Mouse (Mus musculus) embryo, embryonic 10.5 days (tissue): ENCODE data around the gene Top1.
A peak's percentile ranks its signal among the peaks of the same experiment; 100 is the strongest.

Source experiments
- DNase-seq: peaks from one replicate; pipeline ENCODE4 v3.0.0-alpha.2; 2015; ENCODE audit warnings: low spot score

The Top1 gene

DNA sequence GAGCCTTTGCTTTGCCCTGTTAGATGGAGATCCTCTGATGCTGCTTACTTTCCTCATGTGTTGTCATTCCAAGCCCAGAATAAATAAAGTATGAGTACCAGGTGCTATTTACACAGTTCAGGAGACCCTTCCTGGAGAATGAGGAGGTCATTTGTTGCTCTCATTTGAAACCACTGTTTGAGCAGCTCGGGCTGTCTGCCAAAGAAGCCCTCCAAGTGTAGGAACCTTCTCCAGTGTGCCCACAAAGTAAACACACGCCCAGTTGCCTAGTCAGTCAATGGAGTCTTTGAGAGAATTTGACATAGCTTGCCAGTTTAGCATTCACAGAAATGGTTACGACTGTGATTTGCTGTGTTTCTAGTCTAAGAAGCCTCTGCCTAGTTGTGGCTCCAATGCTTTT is 73.1 kb downstream of the Top1 start:
- DNase-seq: no peak

DNA sequence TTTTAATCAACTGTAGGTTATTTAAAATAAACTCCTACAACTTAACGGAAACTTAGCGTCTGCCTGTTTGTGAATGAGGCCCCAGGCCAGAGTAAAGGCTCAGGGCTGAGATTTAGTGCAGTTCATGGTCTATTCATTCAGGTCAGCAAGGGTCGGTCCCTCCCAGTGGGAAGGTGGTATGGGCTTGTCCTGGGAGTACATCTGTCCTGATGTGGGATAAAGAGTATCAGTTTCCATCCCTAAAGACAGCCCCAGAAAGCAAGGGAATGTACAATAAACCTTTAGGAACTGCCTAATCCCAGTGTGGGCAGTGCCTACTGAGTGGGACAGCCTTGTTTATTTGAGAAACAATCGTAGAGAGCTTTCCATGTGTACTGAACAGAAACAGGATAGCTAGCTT is 77.0 kb downstream of the Top1 start:
- DNase-seq: no peak

- no peak for DNase-seq
Measured at GRCm38 (mm10) chr2:160723613-160724375, 78.1 kb downstream of the Top1 start.

- DNase-seq: no peak
Measured at GRCm38 (mm10) chr2:160724536-160724935, 78.8 kb downstream of the Top1 start.

GRCm38 (mm10) chr2:160725877-160726864 is 80.5 kb downstream of the Top1 start:
- DNase-seq: no peak

DNA sequence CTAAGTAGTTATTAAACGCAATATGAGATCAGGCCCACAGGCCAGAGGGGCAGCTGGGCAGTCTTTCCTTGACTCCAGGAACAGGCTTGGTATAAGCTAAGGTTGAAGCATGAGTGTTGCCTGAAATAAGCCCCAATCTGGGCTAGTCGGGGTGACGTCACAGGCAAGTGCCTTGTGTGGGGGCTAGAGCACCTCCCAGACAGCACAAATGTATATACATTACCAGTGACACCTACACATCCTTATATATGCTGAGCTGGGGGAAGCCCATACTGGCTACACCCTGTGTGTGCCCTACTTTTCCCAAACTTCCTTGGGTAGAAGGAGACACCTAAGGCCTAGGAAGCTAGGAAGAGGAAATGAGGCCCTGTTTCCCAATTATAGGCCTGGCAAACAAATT is 83.3 kb downstream of the Top1 start:
- DNase-seq: no peak

DNA sequence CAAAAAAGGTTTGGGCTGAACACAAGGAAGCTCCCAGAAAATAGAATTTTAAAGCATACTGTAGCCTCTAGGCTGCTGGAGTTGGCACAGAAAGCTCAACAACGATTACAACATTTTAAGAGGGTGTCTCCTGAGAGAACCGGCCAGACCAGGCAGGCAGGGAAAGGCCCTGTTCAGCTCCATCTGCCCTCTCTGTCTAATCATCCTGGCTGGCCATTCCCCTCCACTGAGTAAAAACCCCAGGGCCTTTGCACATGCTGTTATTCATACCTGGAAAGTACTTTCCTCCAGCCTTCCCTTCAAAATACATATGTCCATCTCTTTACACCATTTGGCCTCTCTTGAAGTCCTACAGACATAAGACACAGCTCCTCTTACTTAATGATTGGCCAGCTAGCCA is 83.7 kb downstream of the Top1 start:
- no peak for DNase-seq

- DNase-seq: peak; percentile 45
Measured at GRCm38 (mm10) chr2:160729851-160730796, 84.4 kb downstream of the Top1 start.

DNA sequence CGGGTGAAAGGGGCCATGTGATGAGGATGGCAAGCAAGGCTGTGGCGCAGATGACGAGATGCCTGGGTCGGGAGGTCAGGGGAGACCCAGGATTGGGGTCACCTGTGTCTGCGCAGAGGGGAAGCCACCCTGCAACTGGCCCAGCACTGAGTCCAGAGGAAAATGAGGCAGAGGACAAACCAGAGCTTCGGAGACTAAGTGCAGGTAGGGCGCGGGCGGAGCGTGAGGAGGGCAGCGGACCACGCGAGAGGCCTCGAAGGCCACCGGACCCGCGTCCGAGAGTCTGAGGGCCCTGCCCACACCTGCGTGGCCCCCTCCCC is 85.1 kb downstream of the Top1 start:
- DNase-seq: no peak

DNA sequence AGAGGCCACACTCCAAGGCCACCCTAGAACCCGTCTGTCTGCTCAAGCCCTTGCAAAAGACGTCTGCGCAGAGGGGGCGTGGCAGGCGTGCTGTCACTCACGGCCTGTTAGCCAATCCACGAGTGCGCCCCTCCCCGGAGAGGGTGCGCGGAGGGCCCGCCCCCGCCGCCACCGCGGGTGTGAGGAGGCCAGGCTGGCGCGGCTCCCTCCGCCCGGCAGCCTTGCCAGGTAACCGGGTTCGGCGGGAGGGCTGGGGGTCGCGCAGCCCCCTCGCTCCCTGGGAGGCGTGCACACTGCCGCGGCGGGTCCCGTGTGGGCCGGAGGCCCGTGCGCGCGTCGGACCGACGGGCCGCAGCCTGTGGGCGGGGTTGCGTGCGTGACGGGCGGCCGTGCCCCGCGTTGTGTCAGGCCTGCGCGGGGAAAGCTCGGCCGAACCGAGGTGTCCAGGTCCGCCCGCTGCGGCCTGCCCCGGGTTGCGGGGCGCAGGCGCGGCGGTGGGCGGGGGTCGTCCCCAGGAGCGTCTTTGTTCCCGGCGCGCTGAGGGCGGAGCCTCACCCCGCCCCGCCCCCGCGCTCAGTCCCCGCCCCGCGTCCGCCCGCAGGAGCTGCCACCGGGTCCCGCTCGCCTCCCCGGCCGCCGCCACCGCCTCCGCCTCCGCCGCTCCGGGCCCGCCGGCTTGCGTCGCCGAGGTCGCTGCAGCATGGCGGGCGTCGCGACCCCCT is 85.6 kb downstream of the Top1 start, which contains the start of gene Plcg1:
Plcg1 (plus strand) TSS at position 184 of the 722 bp plus-strand sequence.
- DNase-seq: peak; percentile 95

- DNase-seq: peak; percentile 73
Measured at GRCm38 (mm10) chr2:160731839-160732261, 86.2 kb downstream of the Top1 start.

DNA sequence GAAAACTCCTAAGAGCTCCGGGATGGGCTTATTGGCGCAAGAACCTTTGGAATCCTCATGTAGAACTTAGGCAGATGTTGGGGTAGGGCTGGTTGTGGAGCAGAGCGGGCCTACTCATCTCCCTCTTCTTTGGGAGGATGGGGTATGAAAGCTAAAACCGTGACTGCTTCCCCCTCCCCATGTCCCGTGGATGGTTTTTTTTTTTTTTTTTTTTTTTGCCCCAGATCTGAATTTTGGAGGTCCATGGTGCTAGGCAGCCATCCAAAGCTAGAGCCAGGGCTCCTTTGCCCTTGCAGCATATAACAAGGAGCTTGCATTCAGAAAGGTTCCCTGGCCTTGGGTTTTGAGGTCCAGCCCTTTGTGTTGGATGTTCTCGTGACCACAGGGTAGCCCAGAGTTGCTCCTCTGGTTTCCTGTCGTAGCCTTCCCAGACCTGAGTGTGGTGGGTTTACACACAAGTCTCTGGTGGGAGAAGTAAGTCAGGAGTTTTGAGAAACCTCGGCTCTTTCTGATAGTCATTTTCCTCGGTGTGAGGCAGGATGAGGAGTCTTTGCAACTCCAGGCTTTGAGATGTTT is 86.8 kb downstream of the Top1 start:
- no peak for DNase-seq

- no peak for DNase-seq
Measured at GRCm38 (mm10) chr2:160733131-160733531, 87.4 kb downstream of the Top1 start.

- no peak for DNase-seq
Measured at GRCm38 (mm10) chr2:160734331-160734730, 88.6 kb downstream of the Top1 start.

GRCm38 (mm10) chr2:160735706-160736310 is 90.1 kb downstream of the Top1 start:
- no peak for DNase-seq

DNA sequence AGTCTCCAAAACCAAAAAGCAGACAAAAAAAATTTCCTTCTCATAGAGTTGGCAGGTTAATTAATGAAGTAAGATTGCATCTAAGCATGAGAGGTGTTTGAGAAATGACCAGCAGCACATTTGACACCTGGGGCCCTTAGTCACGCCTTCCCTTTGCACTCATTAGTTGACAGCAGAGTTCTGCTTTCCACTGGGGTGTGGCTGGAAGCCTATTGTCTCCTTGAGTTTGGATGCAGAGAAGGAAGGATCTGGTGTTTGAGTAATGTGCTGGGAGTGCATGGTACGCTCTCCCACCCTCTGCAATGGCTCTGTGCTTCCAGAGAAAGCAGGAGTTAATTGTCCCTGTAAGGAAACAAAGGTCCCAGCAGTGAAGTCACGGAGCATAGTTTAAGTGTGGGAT is 90.8 kb downstream of the Top1 start:
- DNase-seq: no peak

DNA sequence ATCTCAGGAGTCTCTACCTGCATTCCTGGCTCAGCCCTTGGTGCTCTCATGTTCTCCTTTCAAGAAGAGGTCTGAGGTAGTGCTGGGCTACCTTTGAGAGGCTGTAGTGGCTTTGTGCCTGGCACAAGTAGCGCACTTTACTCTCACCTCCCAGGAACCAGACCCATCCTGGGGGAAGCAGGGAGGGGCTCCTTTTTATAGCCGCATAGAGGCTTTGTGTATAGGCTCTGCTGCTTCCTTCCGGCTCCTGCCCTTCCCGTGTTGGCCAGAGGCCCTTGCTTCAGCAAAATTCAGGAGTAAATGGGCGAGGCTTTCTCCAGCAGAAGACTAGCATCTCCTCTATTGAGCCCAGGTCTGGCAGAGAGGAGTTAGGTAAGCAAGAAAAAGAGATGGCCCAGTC is 92.7 kb downstream of the Top1 start:
- DNase-seq: no peak

GRCm38 (mm10) chr2:160739647-160740356 is 94.1 kb downstream of the Top1 start:
- no peak for DNase-seq

DNA sequence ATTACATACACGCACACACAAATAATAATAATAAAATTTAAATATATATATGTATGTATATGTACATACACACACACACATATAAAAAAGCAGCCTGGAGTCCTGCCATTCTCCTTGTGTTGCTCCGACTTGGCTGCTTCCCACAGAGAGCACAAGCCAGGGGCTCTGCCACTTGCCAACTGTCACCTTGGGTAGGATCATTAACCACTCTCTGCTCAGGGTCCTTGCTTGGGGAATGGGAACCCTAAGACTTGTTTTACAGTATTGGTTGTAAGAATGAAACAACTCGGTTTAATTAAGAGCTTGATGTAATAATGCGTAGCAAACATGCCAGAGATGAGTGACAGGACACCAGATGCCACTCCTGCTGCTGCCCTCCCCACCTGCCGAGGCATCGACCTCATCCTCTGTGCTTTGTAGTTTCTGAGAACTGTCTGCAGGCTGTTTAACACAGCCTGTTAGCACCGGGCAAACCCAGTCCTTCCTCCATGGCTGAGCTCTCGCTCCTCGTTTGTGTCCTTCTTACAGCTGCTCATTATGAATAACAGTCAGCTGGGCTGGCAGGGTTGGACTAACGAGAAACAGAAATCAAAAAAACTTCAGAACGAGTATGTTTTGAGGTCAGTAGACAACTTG is 95.0 kb downstream of the Top1 start:
- DNase-seq: no peak
